Mouse (Mus musculus): ENCODE results near the gene Ap1ar. TPM values are rescaled to one million over a fixed set of nuclear protein-coding genes. Genes with fewer than 3 reads are reported as not detected.

Gene Ap1ar
- polyA plus RNA-seq, 1 experiment from 2014 or later: 71.9 TPM

DNA sequence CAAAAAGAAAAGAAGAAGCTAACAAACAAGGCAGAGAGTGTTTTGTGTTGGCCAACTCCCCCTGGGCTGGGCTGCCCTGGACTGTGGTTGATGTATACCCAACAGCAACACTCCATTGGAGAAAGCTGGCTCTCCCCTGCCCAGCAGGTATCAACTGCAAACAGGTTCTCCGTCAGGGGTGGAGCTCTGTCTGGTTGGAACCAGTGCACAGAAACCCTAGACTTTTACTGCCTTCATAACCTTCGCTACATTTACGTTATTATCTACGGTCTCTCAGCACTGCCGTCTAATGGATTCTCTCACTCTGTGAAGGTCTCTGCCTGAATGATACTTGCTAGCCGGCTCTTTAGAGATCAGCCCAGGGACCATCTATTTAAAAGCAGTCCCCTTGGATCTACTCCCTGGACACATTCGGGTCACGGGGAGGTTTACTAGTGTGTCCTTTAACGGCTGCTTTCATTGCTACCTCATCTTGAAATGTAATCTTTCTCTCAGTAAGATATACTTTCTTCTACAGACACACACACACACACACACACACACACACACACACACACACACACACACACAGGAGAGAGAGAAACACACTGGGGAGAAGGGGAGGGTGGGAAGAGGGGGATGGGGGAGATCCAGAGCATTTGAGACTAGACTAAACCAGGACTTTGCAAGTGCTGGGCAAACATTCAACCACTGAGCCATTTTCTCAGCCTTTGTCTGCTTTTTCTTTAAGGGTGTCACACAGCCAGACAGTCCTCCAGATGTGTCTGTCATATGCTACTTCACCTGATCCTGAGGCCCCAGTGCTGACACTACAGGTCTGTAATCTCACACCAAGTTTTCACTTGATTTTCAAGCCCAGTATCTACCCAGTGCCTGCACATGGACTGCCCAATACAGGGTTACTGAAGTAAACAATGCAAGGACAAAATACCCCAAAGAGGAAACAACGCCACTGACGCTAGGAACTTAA, 18.3 kb downstream of the Ap1ar start:
- Histone ChIP-seq H3K4me3 (ENCODE audit: low read depth, low read length) (no peak overlapping the region), H3K9me3 (ENCODE audit: control insufficient read depth, low read length) (no peaks in the 10 kb centered on the region), H3K27ac (ENCODE audit: low read depth, low read length) (no peak overlapping the region), H3K9ac (ENCODE audit: low read depth, low read length) (no peak overlapping the region), H3K27me3 (ENCODE audit: control insufficient read depth, insufficient read depth, low read length) (no peaks in the 10 kb centered on the region), H3K4me2 (replicated peaks; ENCODE audit: low read depth, low read length) (no peak overlapping the region), H3K4me1 (replicated peaks; ENCODE audit: control insufficient read depth, insufficient read depth, low read length) (no peaks in the 10 kb centered on the region), H3K36me3 (ENCODE audit: control insufficient read depth, insufficient read depth, low read length) (no peaks in the 10 kb centered on the region)
- ATAC-seq (ENCODE audit: low FRiP score) (no peak), DNase-seq (ENCODE audit: low spot score) (no peak)
- 89% methylated on average over 11 of the region's 11 CpGs for WGBS

DNA sequence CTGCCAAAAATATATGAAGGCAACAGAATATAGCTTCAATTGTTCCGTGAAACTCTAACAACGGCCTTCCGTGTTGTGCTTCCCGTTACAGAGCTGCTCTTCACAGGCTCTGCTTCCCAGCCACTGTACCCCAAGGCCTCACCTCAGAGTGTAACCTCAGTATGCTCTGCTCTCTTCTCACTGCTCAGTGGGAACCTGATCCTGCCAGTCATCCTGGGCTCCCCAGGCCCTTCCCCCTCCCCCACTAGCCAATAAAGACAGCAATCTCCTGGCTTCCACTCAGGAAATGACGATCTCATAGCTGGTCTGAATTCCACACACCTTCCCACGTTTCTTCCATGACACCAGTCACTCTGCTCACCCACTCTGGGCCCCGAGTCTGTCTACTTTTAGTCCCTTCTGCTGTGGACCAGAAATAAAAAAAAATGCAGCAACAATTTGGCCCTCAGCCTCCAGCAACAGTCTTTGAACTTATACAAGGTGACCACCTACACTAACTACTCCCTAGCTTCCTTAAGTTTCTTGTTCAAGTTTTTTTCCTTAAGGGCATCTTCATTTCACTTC, 20.1 kb downstream of the Ap1ar start:
- no peak overlapping the region for H3K9ac ChIP-seq (ENCODE audit: low read depth, low read length)
- no peaks in the 10 kb centered on the region for H3K36me3 ChIP-seq (ENCODE audit: control insufficient read depth, insufficient read depth, low read length)
- H3K4me1 ChIP-seq (replicated peaks; ENCODE audit: control insufficient read depth, insufficient read depth, low read length): no peaks in the 10 kb centered on the region
- DNase-seq (ENCODE audit: low spot score) (no peak), ATAC-seq (ENCODE audit: low FRiP score) (no peak)
- no peak overlapping the region for H3K4me3 ChIP-seq (ENCODE audit: low read depth, low read length)
- no peaks in the 10 kb centered on the region for H3K27me3 ChIP-seq (ENCODE audit: control insufficient read depth, insufficient read depth, low read length)
- no peak overlapping the region for H3K27ac ChIP-seq (ENCODE audit: low read depth, low read length)
- H3K9me3 ChIP-seq (ENCODE audit: control insufficient read depth, low read length): no peaks in the 10 kb centered on the region
- 75% methylated on average over 7 of the region's 7 CpGs for WGBS
- H3K4me2 ChIP-seq (replicated peaks; ENCODE audit: low read depth, low read length): no peak overlapping the region

DNA sequence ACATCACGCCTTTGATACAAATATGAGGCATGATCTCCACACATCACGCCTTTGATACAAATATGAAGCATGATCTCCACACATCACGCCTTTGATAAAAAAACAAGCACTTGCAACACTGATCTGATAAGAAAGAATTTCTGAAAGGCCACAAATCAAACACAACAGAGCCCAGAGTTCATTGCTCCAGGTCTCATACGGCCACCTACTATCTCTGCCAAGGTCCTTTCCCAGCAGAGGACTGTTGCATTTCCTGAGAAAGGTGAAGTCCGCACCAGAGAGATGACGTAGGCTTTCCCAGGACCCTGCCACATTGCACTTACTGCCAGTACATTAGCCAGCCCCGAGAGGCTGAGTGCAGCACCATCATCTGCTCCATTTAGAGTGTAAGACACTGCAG, 28.2 kb downstream of the Ap1ar start:
- Histone ChIP-seq H3K4me2 (replicated peaks; ENCODE audit: low read depth, low read length) (no peak overlapping the region), H3K4me3 (ENCODE audit: low read depth, low read length) (no peak overlapping the region), H3K27ac (ENCODE audit: low read depth, low read length) (no peak overlapping the region), H3K9me3 (ENCODE audit: control insufficient read depth, low read length) (no peaks in the 10 kb centered on the region), H3K27me3 (ENCODE audit: control insufficient read depth, insufficient read depth, low read length) (no peaks in the 10 kb centered on the region), H3K9ac (ENCODE audit: low read depth, low read length) (no peak overlapping the region), H3K4me1 (replicated peaks; ENCODE audit: control insufficient read depth, insufficient read depth, low read length) (no peaks in the 10 kb centered on the region), H3K36me3 (ENCODE audit: control insufficient read depth, insufficient read depth, low read length) (no peaks in the 10 kb centered on the region; the same call in 1 of the 2 replicates)
- no peak for DNase-seq (ENCODE audit: low spot score)
- WGBS: 93% methylated on average over 7 of the region's 7 CpGs
- ATAC-seq (ENCODE audit: low FRiP score): no peak

DNA sequence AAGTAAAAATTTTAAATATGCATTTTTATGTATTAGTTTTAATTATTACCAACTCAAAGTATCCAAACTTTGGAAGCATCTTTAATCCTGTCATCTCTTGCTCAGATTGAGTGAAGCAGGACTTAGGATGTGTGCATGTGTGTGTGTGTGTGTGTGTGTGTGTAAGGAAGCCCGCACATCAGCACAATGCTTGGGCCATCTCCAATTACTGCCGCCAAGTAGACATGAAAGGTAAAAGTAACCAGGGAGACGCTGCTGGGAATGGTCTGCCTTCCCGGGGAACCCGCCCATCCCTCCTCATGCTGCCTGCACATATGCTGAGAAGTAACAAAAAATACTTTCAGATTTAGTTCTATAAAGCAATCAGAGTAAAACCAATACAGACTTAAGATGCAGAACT, 29.5 kb downstream of the Ap1ar start:
- Histone ChIP-seq H3K27me3 (ENCODE audit: control insufficient read depth, insufficient read depth, low read length) (no peaks in the 10 kb centered on the region), H3K4me1 (replicated peaks; ENCODE audit: control insufficient read depth, insufficient read depth, low read length) (no peaks in the 10 kb centered on the region), H3K27ac (ENCODE audit: low read depth, low read length) (no peak overlapping the region), H3K36me3 (ENCODE audit: control insufficient read depth, insufficient read depth, low read length) (no peaks in the 10 kb centered on the region; the same call in 1 of the 2 replicates), H3K9ac (ENCODE audit: low read depth, low read length) (no peak overlapping the region), H3K4me2 (replicated peaks; ENCODE audit: low read depth, low read length) (no peak overlapping the region), H3K9me3 (ENCODE audit: control insufficient read depth, low read length) (no peaks in the 10 kb centered on the region), H3K4me3 (ENCODE audit: low read depth, low read length) (no peak overlapping the region)
- 41% methylated on average over 5 of the region's 5 CpGs for WGBS
- ATAC-seq (ENCODE audit: low FRiP score) (0 out of 2 replicates have a peak, but pooled peaks have one; percentile 27), DNase-seq (ENCODE audit: low spot score) (peak; percentile 19)

DNA sequence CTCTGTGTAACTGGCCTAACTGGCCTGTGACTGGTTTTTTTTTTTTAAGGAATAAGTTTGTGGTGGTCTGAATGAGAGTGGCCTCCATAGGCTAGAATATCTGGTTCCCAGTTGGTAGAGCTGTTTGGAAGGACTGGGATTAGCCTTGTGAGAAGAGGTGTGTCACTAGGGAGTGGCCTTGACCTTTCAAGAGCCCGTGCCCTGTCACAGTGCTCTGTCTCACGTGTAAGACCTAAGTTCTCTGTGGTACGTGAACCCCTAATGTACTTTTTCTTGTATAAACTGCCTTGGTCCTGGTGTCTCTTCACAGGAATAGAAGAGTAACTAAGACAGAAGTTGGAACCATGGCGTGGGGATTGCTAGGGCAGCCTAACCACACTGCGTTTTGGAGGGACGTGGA, 31.3 kb downstream of the Ap1ar start:
- 96% methylated on average over 6 of the region's 6 CpGs for WGBS
- ATAC-seq (ENCODE audit: low FRiP score) (no peak), DNase-seq (ENCODE audit: low spot score) (no peak)
- H3K36me3 ChIP-seq (ENCODE audit: control insufficient read depth, insufficient read depth, low read length): no peaks in the 10 kb centered on the region; the same call in 1 of the 2 replicates
- no peaks in the 10 kb centered on the region for H3K27me3 ChIP-seq (ENCODE audit: control insufficient read depth, insufficient read depth, low read length)
- no peak overlapping the region for H3K4me3 ChIP-seq (ENCODE audit: low read depth, low read length)
- no peaks in the 10 kb centered on the region for H3K4me1 ChIP-seq (replicated peaks; ENCODE audit: control insufficient read depth, insufficient read depth, low read length)
- no peak overlapping the region for H3K4me2 ChIP-seq (replicated peaks; ENCODE audit: low read depth, low read length)
- no peak overlapping the region for H3K9ac ChIP-seq (ENCODE audit: low read depth, low read length)
- H3K9me3 ChIP-seq (ENCODE audit: control insufficient read depth, low read length): no peaks in the 10 kb centered on the region
- H3K27ac ChIP-seq (ENCODE audit: low read depth, low read length): no peak overlapping the region

DNA sequence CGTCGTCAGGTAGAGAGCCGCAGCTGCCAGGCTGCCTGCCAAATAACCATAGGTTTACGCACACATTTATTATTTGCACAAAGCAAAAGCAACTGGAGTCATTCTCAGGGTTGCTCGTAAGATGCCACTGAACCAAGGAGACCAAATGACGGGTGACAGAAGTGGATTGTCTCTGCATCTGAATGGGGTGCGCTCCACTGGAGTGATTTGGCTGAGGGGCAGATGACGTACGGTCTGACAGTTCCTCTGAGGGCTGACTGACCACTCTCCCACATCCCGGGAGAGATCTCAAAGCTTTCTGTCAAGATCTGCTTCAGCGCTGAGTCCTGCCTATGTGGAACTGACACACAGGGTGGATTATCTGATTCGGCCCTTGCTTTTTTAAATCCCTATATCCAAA, 32.3 kb downstream of the Ap1ar start:
- no peak for DNase-seq (ENCODE audit: low spot score)
- H3K4me3 ChIP-seq (ENCODE audit: low read depth, low read length): no peak overlapping the region
- H3K36me3 ChIP-seq (ENCODE audit: control insufficient read depth, insufficient read depth, low read length): no peaks in the 10 kb centered on the region; the same call in 1 of the 2 replicates
- no peak overlapping the region for H3K4me2 ChIP-seq (replicated peaks; ENCODE audit: low read depth, low read length)
- H3K4me1 ChIP-seq (replicated peaks; ENCODE audit: control insufficient read depth, insufficient read depth, low read length): no peaks in the 10 kb centered on the region
- H3K9ac ChIP-seq (ENCODE audit: low read depth, low read length): no peak overlapping the region
- H3K27me3 ChIP-seq (ENCODE audit: control insufficient read depth, insufficient read depth, low read length): no peaks in the 10 kb centered on the region
- no peak for ATAC-seq (ENCODE audit: low FRiP score)
- H3K27ac ChIP-seq (ENCODE audit: low read depth, low read length): no peak overlapping the region
- H3K9me3 ChIP-seq (ENCODE audit: control insufficient read depth, low read length): no peaks in the 10 kb centered on the region
- WGBS: 80% methylated on average over 12 of the region's 12 CpGs

DNA sequence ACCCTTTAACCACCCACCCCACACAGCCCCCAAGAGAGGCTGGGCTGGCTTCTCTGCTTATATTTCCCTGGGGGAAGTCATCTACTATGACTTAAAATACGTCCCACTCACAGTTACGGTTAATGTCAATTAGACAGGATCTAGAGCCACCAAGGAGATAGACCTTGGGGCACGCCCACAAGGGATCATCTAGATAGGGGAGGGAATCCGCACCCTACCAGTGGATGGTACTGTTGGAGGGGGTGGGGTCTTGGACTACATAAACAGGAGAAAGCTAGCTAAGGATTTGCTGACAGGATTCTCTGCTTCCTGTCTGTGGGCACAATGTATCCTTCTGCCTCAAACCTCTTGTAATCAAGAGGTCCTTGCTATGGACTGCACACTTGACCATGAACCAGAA, 32.9 kb downstream of the Ap1ar start:
- no peak for ATAC-seq (ENCODE audit: low FRiP score)
- WGBS: 87% methylated on average over 4 of the region's 4 CpGs

DNA sequence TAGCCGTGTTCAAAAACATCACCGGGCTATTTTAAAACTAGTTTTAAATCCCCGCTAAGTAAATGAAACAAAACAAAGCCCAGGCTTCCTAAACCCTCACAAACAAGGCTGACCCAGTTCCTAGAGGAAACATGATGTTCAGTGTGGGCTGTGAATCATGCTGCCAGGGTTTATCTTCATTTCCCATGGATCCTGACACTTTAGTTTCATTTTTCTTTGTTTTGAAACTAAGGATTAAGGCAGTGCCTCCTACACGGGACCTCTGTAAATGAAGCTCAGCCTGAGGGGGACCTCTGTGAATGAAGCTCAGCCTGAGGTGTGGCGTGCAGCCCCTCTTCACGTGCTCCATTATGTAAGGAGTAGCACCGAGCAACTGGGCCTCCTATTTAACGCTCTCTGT, 34.5 kb downstream of the Ap1ar start:
- no peak overlapping the region for H3K27ac ChIP-seq (ENCODE audit: low read depth, low read length)
- 62% methylated on average over 8 of the region's 8 CpGs for WGBS
- H3K4me3 ChIP-seq (ENCODE audit: low read depth, low read length): no peak overlapping the region
- no peaks in the 10 kb centered on the region for H3K27me3 ChIP-seq (ENCODE audit: control insufficient read depth, insufficient read depth, low read length)
- H3K9ac ChIP-seq (ENCODE audit: low read depth, low read length): no peak overlapping the region
- ATAC-seq (ENCODE audit: low FRiP score) (no peak), DNase-seq (ENCODE audit: low spot score) (no peak)
- H3K4me1 ChIP-seq (replicated peaks; ENCODE audit: control insufficient read depth, insufficient read depth, low read length): no peaks in the 10 kb centered on the region
- H3K36me3 ChIP-seq (ENCODE audit: control insufficient read depth, insufficient read depth, low read length): no peaks in the 10 kb centered on the region
- no peak overlapping the region for H3K4me2 ChIP-seq (replicated peaks; ENCODE audit: low read depth, low read length)
- no peaks in the 10 kb centered on the region for H3K9me3 ChIP-seq (ENCODE audit: control insufficient read depth, low read length)

More for the DNA sequence above, 32.9 kb downstream of the Ap1ar start:
- H3K4me1 ChIP-seq (replicated peaks; ENCODE audit: control insufficient read depth, insufficient read depth, low read length): no peaks in the 10 kb centered on the region
- H3K9ac ChIP-seq (ENCODE audit: low read depth, low read length): no peak overlapping the region
- H3K4me3 ChIP-seq (ENCODE audit: low read depth, low read length): no peak overlapping the region
- H3K27me3 ChIP-seq (ENCODE audit: control insufficient read depth, insufficient read depth, low read length): no peaks in the 10 kb centered on the region
- H3K9me3 ChIP-seq (ENCODE audit: control insufficient read depth, low read length): no peaks in the 10 kb centered on the region
- no peak for DNase-seq (ENCODE audit: low spot score)
- H3K27ac ChIP-seq (ENCODE audit: low read depth, low read length): no peak overlapping the region
- no peak overlapping the region for H3K4me2 ChIP-seq (replicated peaks; ENCODE audit: low read depth, low read length)
- no peaks in the 10 kb centered on the region; the same call in 1 of the 2 replicates for H3K36me3 ChIP-seq (ENCODE audit: control insufficient read depth, insufficient read depth, low read length)

DNA sequence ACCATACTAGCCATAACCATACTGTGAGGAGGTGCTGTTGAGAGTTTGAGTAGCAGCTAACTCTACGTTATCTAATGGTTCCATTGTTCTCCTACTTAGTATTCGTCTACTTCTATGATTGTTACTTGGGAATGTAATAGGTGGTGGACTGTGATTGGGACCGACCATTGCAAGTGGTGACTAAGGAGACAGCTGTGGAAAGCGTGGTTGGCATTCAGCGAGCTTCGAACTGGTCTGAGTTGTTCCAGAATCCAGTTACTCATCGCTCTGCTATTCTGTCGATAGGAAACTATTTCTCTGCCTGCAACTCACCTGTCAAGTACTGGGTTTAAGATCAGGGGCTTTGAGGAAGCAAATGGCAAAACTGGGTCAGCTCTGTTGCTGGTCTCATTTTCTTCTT, 36.2 kb downstream of the Ap1ar start:
- Histone ChIP-seq H3K9me3 (ENCODE audit: control insufficient read depth, low read length) (no peaks in the 10 kb centered on the region), H3K4me1 (replicated peaks; ENCODE audit: control insufficient read depth, insufficient read depth, low read length) (no peaks in the 10 kb centered on the region), H3K36me3 (ENCODE audit: control insufficient read depth, insufficient read depth, low read length) (no peaks in the 10 kb centered on the region), H3K4me2 (replicated peaks; ENCODE audit: low read depth, low read length) (no peak overlapping the region), H3K4me3 (ENCODE audit: low read depth, low read length) (no peak overlapping the region), H3K27me3 (ENCODE audit: control insufficient read depth, insufficient read depth, low read length) (no peaks in the 10 kb centered on the region), H3K27ac (ENCODE audit: low read depth, low read length) (no peak overlapping the region), H3K9ac (ENCODE audit: low read depth, low read length) (no peak overlapping the region)
- WGBS: 93% methylated on average over 8 of the region's 8 CpGs
- no peak for ATAC-seq (ENCODE audit: low FRiP score)
- no peak for DNase-seq (ENCODE audit: low spot score)
